Mouse (Mus musculus) cerebellum, adult 8-10 months (tissue): ENCODE data around the gene Zfp580.
A peak's percentile ranks its signal among the peaks of the same experiment; 100 is the strongest.
"Not testable (repeated sequence)": the region's sequence is repeated elsewhere in the genome, so short reads cannot be mapped to it uniquely, and the experiment has no call there.

ENCODE experiments used
- DNase-seq: peaks from one replicate; pipeline ENCODE4 v3.0.0; 2022

Zfp580 gene

DNA sequence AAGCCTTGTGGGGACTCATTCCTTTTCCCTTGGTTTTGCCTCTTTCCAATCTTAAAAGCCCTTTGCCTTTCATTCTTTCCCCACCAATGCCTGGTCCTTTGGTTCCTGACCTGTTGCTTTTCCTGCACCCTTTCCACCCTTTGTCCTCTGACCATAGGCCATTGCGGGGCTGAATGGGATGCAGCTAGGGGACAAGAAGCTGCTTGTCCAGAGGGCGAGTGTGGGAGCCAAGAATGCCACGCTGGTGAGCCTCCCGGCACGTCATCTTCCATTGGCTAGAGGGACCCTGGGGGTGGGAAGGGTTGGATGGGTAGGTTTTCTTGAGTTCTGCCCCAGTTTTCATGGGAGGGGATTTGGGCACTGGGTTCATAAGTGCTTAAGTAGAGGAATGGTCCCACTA is 23.6 kb downstream of the Zfp580 start:
- DNase-seq, result no peak

DNA sequence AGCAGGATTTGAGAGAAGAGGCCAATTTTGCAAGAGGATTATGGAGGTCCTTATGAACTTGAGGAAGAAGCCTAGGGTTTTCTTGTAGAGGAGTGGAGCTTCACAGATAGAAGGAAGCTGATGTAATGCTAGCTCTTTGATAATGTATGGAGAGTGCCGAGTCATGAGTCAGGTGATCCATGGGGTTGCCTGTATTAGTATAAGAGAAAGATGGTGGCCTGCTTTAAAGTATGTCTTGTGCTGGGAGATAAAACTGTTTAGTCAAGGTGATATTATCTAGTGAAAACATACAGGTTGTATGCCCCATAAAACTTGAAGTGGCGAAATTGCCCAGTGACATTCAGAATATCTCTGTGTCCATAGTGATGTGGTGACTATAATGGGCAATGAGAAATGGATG is 25.6 kb downstream of the Zfp580 start:
- DNase-seq, result no peak

- DNase-seq, result not testable (repeated sequence)
These were observed 28.1 kb downstream of the Zfp580 start for GRCm38 (mm10) chr7:5079365-5080009.

DNA sequence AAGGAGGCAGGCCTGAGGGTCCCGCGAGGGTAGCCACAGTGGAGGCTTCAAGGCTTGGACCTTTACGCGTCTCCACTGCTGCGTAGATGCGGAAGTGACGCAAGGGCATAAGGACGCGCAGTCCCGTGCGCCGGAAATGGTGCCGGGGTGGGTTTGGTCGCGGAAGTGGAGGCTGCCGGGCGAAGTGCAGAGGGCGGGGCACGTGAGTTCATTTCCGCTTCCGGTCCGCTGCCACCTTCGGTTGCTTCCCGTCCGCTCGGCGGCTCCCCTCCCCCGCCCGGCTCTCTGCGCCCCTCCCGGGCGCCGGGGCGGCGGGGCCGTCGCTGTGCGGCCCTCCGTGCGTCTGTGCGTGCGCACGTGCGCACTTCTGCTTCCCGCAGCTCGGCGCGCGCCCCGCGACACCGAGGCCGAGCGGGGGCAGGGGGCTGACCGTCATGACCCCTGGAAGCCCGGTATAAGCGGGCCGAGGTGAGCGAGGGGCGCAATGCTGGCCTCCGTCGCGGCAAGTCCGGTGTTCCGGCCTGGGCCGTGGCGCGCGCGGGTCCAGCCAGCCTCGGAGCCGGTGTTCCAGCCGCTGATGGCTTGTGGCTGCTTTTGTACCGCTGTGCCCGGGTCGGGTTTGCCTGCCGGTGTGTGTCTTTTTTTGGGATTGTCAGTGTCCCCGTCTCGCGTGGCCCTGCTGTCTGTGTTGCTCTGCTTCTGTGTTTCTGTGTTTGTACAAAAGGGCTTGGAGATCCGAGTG is 28.8 kb downstream of the Zfp580 start, which contains the start of gene Epn1:
Gene Epn1, plus strand, starts transcription at position 226 of the 742 bp plus-strand sequence.
- peak; percentile 94 for DNase-seq

GRCm38 (mm10) chr7:5080815-5081214 is 29.5 kb downstream of the Zfp580 start:
- DNase-seq, result no peak

GRCm38 (mm10) chr7:5081241-5081640 is 29.9 kb downstream of the Zfp580 start:
- DNase-seq, result no peak

GRCm38 (mm10) chr7:5081939-5082338 is 30.6 kb downstream of the Zfp580 start:
- DNase-seq, result no peak

DNA sequence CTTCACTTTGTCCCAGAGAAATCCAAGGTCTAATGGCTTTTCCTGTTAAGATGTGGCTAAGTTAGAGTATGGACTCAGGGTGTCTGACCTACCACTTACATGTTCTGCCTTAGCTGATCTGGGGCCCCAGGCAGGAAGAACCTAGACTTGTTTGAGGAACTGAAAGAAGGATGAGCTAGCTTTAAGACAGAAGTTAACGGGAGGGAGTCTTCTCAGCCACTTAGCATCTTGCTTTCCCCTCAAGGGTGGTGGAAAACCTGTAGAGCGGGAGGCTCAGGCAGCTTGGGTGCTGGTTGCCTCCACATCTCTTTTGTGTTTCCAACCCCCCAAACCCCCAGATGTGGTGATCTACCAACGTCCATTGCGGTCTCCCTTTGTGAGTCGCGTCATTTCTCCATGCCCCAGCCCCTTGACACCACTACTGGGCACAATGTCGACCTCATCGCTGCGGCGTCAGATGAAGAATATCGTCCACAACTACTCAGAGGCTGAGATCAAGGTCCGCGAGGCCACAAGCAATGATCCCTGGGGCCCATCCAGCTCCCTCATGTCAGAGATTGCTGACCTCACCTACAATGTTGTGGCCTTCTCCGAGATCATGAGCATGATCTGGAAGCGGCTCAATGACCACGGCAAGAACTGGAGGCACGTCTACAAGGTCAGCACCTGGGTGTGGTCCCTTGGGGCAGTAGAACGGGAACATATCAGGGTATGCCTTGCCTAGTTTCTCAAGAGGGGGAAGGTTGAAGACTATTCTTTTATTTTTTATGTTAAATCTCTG is 32.2 kb downstream of the Zfp580 start:
- DNase-seq, result no peak

DNA sequence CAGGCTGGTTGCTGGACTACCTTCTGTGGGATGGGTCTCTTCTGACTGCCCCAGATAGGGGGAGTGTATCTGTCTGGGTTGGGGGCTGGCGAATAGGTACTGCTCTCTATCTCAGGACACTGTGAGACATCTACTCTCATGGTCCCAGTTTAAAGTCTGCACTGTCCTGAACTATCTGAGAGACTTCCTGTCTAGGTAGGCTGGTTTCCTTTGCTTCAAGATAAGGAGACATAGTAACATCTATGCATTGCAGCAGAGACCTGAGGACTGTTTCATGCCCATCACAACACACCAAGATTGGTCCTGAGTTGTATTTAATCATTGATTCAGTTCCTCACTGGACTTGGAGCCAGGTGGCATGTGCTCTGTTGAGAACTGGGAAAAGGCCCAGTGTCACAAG is 34.2 kb downstream of the Zfp580 start:
- DNase-seq, result no peak

DNA sequence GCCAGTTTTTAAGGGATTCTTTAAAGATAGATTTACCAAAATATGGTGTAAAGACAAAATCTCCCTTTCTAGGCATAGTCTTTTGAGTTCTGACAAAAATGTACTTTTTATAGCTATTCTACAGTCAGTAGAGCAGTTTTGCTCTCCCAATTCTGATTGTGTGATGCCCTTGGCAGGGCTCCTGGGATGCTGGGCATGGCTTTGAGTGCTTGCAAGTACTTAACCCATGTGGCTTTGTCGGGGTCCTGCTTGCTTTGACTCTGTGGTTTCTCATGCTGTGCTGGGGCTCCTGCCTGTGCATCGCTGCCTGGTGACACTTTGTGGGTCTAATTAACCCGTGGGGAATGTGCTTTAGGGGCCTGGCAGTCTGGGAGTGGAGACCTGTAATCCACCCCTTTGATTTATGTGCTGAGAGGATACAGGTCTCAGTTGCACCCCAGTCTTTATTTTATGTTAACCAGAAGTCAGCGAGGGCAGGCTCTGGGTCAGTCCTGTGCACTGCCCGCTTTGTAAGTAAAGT is 35.6 kb downstream of the Zfp580 start:
- no peak for DNase-seq

DNA sequence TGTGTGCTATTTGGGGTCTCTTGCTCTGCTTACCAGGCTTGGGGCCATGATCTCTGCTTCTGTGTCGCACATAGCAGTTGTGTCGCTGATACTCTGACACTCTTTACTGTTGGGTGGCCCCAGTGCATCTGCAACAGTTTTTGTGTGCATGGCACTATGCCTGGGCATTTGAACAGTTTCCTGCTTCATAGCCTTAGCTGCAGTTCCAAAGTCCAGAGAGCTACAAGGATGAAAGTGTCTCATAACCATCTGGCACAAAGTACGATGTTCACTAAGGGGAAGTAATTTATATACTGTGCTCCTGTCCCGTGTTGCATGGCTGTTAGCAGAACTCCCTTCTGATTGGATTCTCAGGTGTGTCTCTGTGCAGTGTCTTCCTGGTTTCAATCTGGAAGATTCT is 36.5 kb downstream of the Zfp580 start:
- no peak for DNase-seq

GRCm38 (mm10) chr7:5089853-5090252 is 38.5 kb downstream of the Zfp580 start:
- DNase-seq, result no peak

DNA sequence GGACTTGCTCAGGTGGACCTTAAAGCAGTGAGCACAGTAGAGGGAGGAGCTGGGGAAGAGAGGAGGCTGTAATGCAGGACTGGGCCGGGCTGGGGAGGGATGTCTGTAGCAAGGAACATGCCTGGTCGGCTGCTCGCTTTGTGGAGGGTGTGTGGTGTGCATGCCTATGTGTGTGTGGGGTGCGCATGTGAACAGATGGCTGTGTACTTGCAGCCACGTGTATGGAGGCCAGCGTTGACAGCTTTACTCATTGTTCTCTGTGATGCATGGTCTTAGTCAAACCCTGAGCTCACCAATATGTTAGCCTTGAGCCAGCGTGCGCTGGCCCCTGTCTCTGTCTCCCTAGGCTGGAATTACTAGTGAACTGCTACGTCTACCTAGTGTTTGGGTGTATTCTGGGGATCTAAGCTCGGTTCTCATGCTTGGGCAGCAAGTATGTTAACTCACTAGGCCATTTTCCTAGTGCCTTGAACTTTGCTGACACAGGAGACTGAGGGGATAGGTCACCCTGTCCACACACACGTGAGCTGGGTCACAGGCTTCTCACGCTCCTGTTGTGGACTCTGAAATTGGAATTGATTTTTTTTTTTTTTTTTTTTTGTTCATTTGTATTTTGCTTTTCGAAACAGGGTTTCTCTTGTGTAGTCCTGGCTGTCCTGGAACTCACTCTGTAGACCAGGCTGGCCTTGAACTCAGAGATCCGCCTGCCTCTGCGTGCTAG is 39.8 kb downstream of the Zfp580 start:
- no peak for DNase-seq

- peak; percentile 2 for DNase-seq
These were observed 41.0 kb downstream of the Zfp580 start for GRCm38 (mm10) chr7:5092381-5092780.

GRCm38 (mm10) chr7:5092831-5093510 is 41.6 kb downstream of the Zfp580 start:
- DNase-seq, result peak; percentile 1

GRCm38 (mm10) chr7:5098769-5099168 is 47.4 kb downstream of the Zfp580 start:
- DNase-seq, result no peak

GRCm38 (mm10) chr7:5099796-5100195 is 48.5 kb downstream of the Zfp580 start:
- no peak for DNase-seq

- no peak for DNase-seq
These were observed 49.8 kb downstream of the Zfp580 start for GRCm38 (mm10) chr7:5101066-5101663.

DNA sequence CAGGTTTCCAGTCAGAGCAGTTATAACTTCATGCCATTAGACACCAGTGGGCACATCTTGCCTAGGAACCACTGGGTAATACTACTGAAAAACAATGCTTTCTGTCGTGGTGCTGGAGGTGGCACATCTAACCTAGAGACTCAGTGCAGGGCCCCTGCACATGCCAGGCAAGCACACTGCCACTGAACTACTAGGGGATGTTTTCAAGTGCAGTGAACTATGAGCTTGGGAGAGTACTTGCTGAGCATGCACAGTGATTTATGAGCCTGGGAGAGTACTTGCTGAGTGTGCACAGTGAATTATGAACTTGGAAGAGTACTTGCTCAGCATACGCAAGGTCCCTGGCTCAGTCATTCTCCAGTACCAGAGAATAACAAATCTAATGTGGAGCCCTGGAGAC is 51.2 kb downstream of the Zfp580 start:
- no peak for DNase-seq
